Mouse (Mus musculus) megakaryocyte, embryonic 14.5 days (primary cell): ENCODE measurements around the gene Zfp750. TPM values are rescaled to one million over a fixed set of nuclear protein-coding genes. Genes with fewer than 3 reads are reported as not detected.

Source experiments
- H3K27me3 ChIP-seq: replicated peaks from 2 replicates; pipeline ENCODE3; 2012; ENCODE audit warnings: inconsistent platforms
- H3K36me3 ChIP-seq: replicated peaks from 2 replicates; pipeline ENCODE3; 2012; ENCODE audit warnings: low read length, inconsistent platforms, mixed read lengths
- H3K4me1 ChIP-seq: 2 replicates; pipeline ENCODE4 v1.6.1; 2012; ENCODE audit warnings: inconsistent platforms
- H3K4me3 ChIP-seq: replicated peaks from 2 replicates; pipeline ENCODE3; 2012; ENCODE audit warnings: moderate library complexity, mild to moderate bottlenecking, inconsistent platforms
- H3K9me3 ChIP-seq: 2 replicates; pipeline ENCODE4 v1.6.1; 2012; ENCODE audit warnings: inconsistent platforms
- FLI1 ChIP-seq: IDR thresholded peaks from 2 replicates; pipeline ENCODE4 v1.6.1; 2012; ENCODE audit warnings: low read length, inconsistent platforms, mixed read lengths
- GATA1 ChIP-seq: IDR thresholded peaks from 3 replicates; pipeline ENCODE4 v1.6.1; 2012; ENCODE audit warnings: mixed read lengths, low read length, inconsistent platforms, borderline replicate concordance
- polyA plus RNA-seq: library from polyadenylated mRNA; stranded (reverse); fragments of >175 nt; gene quantifications from 2 replicates; pipeline ENCODE4 v1.2.3, GENCODE M21; 2012; ENCODE audit warnings: low replicate concordance; ENCODE audit not compliant: insufficient read depth

Gene Zfp750
- polyA plus RNA-seq, 1 experiment = 0.09 TPM

DNA sequence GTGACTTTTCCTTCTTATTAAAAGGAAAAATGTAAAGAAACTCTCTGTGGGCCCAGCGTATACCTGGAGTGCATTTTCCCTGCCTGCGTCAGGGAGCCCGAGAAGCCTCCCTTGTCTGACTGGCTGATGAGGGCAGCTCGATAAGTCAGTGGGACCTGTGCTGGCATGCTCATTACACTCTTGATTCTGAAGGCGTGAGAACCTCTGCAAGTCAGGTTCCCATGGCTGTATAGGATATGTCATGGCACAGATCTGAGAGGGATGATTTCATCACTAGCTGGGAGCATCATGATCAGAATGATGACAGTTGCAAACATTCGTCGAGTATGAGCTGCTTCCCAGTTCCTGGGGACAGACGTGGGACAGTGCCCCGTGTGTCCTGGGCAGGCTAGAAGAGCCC, 3.1 kb downstream of the Zfp750 start:
- Histone ChIP-seq H3K9me3 (no peaks in the 10 kb centered on the region), H3K36me3 (peaks cover 57% of the 10 kb centered on the region), H3K4me1 (peaks cover 85% of the 10 kb centered on the region), H3K4me3 (no peak overlapping the region), H3K27me3 (no peaks in the 10 kb centered on the region)
- no peak for TF ChIP-seq GATA1
- no peak for TF ChIP-seq FLI1

DNA sequence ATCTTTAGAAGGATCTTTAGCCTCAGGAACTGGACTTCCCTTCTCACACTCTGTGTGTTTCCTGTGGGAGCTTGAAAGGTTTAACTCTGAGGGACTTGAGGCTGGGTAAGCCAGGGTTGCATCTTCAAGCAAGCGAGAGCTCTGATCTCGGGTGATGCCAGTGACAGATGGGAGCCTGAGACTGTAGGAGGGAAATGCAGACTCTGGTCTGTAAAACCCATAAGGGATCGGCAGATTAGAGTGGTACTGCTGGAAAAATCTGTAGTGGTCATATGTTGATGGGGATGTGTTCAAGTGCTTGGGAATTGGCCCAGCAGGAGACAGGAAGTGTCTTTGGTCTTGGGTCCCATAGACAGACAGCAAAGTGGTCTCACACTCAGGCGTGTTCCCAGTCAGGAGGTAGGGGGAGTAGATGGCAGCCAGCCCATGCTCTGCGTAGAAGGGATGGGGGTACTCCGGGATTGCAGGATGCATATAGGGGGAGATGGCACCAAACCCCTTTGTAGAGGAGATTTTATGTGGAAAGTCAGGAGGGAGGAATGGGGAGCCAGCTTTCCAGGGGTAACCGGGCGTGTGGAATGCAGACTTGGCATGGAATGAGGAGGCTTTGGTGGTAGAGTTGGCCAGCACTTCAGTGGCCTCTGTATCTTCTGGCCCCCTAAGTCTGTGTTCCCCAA, 6.1 kb downstream of the Zfp750 start:
- Histone ChIP-seq H3K27me3 (no peaks in the 10 kb centered on the region), H3K9me3 (no peaks in the 10 kb centered on the region), H3K36me3 (peaks cover 75% of the 10 kb centered on the region), H3K4me1 (peaks cover 70% of the 10 kb centered on the region), H3K4me3 (no peak overlapping the region)
- TF ChIP-seq GATA1 = no peak
- no peak for TF ChIP-seq FLI1

DNA sequence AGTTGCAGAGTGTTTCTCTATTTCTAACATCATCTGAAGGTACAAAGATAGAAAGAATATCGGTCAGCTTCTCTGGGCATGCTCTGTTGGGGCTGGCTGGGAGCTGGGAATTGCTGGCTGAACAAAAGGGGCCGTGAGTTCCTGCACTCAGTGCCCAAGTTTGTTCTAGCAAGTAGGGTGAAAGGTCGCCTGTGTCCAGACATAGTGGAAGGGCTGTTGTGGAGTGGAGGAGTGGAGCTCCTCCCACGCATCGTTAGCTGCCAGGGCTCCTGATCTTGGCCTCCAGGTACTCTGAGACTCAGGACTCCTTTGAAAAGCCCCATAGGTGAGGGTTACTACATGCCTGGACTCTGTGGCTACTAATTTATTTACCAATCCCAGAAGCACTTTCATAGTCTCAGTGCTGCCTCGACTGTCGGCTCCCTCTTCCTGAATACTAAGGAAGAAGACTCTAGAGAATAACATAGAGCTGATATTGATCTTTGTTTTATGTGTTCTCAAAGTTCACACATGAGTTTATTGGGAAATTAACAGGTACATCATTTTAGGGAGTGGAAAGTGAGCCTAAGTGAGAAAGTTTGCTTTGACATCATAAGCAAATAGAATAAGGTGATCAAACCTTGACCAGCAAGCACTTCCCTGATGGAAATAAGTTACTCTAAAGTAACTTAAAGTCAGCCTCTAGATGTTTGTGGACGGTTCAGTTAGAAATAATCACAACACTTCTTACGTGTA, 8.5 kb downstream of the Zfp750 start:
- Histone ChIP-seq H3K4me1 (peaks cover 60% of the 10 kb centered on the region), H3K4me3 (no peak overlapping the region), H3K36me3 (peaks cover 77% of the 10 kb centered on the region), H3K9me3 (no peaks in the 10 kb centered on the region), H3K27me3 (no peaks in the 10 kb centered on the region)
- TF ChIP-seq FLI1 (no peak), GATA1 (no peak)

DNA sequence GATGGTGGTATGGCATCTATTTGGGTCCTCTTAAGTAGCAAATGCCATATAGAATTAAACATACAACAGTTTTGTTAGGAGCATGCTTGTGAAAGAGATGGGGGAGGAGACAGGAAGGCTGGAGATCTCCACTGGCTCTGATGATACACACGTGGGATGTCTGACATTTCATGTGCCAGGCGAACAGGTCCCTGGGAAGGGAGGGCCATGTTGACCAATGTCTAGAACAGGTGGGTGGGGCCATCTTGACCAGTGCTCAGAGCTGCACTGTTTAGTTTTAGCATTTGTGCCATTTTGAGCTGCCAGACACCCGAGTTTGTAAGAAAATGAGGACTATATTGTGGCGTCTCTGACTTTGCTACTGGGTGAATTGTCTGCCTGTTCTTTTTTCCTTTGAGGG, 10.7 kb downstream of the Zfp750 start:
- Histone ChIP-seq H3K4me1 (peaks cover 64% of the 10 kb centered on the region), H3K4me3 (no peak overlapping the region), H3K9me3 (no peaks in the 10 kb centered on the region), H3K36me3 (peaks cover 82% of the 10 kb centered on the region), H3K27me3 (no peaks in the 10 kb centered on the region)
- TF ChIP-seq GATA1 (no peak), FLI1 (no peak)

DNA sequence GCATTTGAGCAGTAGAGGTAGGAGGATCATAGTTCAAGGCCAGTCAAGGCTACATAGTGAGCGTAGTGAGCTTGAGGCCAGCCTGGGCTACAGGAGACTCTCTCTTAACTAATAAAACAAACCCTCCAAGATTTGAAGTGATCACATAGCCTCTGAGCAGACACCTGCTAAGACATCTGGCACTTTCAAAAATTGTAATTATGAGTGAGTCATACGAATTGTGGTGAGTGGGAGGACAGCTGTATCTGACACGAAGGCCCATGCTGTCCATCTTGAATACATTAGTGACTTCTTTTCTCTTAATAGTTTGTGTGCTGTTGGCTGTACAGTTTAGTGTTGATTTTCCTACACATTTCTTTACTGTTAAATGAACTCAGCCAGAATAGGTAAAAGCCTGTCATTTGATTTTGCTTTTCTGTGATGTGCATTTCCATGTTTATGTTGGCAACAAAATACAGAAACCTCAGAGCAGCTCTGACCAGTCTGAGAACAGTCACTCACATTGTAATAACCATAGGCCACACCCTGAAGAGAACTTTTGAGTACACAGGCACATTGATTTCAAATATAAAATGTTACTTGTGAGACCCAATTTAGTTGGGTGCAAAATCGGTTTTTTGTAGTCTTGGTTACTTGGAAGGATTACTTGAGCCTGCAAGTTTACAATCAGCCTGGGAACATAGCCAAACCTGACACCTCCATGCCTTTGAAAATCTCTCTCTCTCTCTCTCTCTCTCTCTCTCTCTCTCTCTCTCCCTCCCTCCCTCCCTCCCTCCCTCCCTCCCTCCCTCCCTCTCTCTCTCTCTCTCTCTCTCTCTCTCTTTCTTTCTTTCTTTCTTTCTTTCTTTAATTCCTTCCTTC, 16.9 kb downstream of the Zfp750 start:
- Histone ChIP-seq H3K9me3 (no peaks in the 10 kb centered on the region), H3K27me3 (no peaks in the 10 kb centered on the region), H3K4me3 (no peak overlapping the region), H3K4me1 (peaks cover 59% of the 10 kb centered on the region), H3K36me3 (peaks cover 95% of the 10 kb centered on the region)
- TF ChIP-seq GATA1 (no peak), FLI1 (no peak)

GRCm38 (mm10) chr11:121501525-121501924, 17.6 kb downstream of the Zfp750 start:
- Histone ChIP-seq H3K36me3 (peaks cover 97% of the 10 kb centered on the region), H3K4me3 (no peak overlapping the region)

DNA sequence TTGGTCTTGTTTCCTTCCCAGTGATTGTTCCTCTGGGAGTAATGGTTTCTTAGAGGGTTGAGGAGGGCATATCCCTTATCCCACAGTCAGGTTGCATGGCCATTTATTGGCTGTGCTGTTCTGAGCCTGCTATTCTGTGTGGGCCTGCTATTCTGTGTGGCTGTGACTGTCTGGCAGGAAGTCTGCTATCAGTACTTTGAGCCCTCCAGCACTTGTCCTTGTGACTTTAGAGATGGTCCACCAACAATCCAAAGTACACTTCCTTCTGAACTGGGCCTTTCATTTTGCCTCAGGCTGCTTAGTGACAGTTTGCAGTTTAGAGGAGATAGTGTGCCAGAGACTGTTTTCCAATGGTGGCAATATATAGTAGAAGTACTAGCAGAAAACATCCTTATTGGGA, 18.5 kb downstream of the Zfp750 start:
- TF ChIP-seq GATA1 = no peak
- TF ChIP-seq FLI1 = no peak
- H3K36me3 ChIP-seq = peaks cover 95% of the 10 kb centered on the region

More at GRCm38 (mm10) chr11:121501525-121501924, 17.6 kb downstream of the Zfp750 start:
- TF ChIP-seq FLI1 (no peak), GATA1 (no peak)
- Histone ChIP-seq H3K9me3 (no peaks in the 10 kb centered on the region), H3K4me1 (peaks cover 57% of the 10 kb centered on the region), H3K27me3 (no peaks in the 10 kb centered on the region)

DNA sequence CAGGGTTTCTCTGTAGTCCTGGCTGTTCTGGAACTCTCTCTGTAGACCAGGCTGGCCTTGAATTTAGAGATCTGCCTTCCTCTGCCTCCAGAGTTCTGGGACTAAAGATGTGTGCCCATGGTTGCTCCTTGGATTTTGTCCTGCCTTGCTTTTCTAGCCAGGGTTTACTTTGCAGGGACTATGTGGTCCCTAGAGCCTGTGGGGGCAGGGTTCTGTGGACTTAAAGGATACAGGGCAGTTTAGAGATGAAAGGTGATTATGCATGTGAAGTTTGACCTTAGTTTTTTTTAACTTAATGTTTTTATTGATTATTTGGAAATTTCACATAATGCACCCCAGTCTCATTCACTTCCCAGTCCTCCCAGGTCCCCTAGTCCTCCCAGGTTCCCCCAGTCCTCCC, 28.5 kb downstream of the Zfp750 start:
- H3K9me3 ChIP-seq = no peaks in the 10 kb centered on the region
- H3K36me3 ChIP-seq = peaks cover 76% of the 10 kb centered on the region
- H3K27me3 ChIP-seq = no peaks in the 10 kb centered on the region
- H3K4me1 ChIP-seq = peaks cover 10% of the 10 kb centered on the region
- no peak overlapping the region for H3K4me3 ChIP-seq
- TF ChIP-seq GATA1 (no peak), FLI1 (no peak)

More for the DNA sequence above, 18.5 kb downstream of the Zfp750 start:
- peaks cover 49% of the 10 kb centered on the region for H3K4me1 ChIP-seq
- no peaks in the 10 kb centered on the region for H3K27me3 ChIP-seq
- no peaks in the 10 kb centered on the region for H3K9me3 ChIP-seq
- peak overlapping the region; percentile 24 for H3K4me3 ChIP-seq

DNA sequence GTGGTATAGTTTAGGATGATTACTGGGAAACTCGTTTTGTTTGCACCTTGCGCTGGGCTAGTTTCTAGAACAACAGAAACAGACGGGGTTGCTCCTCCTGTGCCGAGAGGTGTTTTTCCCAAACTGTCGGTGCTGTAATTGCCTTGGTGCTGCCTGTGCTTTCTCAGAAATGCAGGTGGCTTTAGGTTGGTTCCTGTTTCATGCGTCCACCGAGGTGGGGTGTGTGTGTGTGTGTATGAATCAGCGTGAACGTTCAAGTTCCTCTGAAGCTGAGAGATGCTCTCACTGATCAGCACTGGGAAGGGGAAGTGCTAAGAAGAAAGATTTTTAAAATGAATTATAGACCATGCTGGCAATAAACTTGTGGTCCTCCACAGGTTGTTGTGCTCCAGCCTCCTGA, 33.3 kb downstream of the Zfp750 start:
- H3K4me3 ChIP-seq = no peak overlapping the region
- no peaks in the 10 kb centered on the region for H3K27me3 ChIP-seq
- H3K9me3 ChIP-seq = no peaks in the 10 kb centered on the region
- peaks cover 81% of the 10 kb centered on the region for H3K36me3 ChIP-seq
- no peak for TF ChIP-seq GATA1
- TF ChIP-seq FLI1 = no peak
- H3K4me1 ChIP-seq = peaks cover 24% of the 10 kb centered on the region

GRCm38 (mm10) chr11:121481129-121481528, 38.0 kb downstream of the Zfp750 start:
- TF ChIP-seq FLI1 (no peak), GATA1 (no peak)
- Histone ChIP-seq H3K4me3 (no peak overlapping the region), H3K27me3 (no peaks in the 10 kb centered on the region), H3K4me1 (peaks cover 42% of the 10 kb centered on the region), H3K36me3 (peaks cover 85% of the 10 kb centered on the region), H3K9me3 (no peaks in the 10 kb centered on the region)
